Mouse (Mus musculus) cerebellum, postnatal 10 days (tissue): Measurements from ENCODE around the gene Spock2.
"Not testable (repeated sequence)": the region's sequence is repeated elsewhere in the genome, so short reads cannot be mapped to it uniquely, and the experiment has no call there.

ENCODE experiments used
- DNase-seq, 2 experiments: peaks; one replicate each; pipeline ENCODE4 v3.0.0; 2021; ENCODE audit warnings: mixed read lengths in 2 of 2

Gene Spock2

DNA sequence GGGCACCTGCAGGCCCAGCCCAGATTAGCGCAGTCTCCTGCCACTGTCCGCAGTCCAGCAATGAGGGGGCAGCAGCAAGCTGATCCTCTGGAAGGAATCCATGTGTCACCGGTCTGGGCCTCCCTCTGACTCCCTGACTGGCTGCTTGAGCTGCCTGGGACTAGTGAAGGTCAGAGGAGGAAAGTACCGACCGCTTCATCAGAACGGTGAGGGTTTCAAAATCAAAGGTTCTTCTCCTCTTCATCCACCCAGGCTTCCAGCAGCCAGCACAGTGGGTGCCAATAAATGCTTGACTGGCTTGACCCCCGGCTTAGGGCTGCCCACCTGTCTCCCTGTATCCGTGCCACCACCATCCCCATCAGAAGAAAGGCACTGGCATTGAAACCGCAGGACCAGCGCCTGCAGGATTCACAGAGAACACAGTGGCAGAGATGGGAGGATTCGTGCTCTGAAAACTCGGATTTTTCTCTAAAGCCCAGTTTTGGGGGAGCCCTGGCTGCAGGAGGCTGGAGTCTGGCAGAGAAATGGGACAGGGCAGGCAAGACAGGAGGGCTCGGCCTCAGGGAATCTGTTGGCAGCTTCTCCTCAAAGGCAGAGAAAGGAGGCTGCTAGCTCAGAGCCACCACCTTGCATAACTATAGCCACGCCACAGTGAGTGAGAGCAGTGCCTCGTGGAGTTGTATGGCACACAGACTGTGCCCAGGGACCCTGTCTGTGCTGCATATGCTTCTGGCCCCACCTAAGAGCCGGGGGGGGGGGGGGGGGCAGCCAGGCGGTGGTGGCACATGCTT lies 2.5 kb downstream of the Spock2 start:
- DNase-seq: peak; percentile 75 to 85

DNA sequence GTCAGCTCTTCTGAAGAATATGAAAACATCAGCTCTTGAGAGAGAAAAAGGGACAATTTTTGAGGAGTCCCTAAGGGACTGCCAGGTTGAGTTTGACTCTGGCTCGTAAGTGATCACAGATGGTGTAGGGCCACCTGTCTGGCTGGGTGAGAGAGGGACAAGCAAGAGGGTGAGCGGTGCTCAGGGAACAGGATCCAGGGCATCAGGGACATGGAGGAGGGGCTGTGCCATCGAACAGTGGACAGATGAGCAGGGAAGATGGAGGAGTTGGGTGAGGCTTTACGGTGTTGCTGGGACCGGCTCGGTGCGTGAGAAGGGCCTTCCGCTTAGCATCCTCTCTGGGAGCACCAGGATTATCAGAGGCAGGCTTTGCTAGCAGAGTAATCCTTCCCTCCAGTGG lies 3.3 kb downstream of the Spock2 start:
- DNase-seq: peak in 1 of 2 experiments; percentile 44

DNA sequence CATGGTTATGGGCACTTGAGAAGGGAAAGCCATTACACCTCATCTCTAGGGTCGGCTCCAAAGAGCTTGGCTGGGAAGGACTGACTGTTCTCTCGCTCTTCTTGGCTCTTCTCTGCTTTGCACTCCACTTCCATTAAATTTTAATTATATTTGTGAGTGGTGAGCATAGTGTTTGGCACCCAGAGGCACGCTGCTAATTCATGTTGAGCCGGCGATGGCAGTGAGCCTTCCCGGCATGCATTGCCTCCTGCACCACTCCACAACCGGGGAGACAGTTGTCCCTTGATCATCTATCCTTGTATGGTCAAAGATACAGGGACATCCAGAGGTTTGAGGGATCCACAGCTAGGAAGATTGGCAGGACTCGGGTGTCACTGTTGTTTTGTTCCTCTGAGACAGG lies 4.0 kb downstream of the Spock2 start:
- DNase-seq: peak; percentile 36 to 48

DNA sequence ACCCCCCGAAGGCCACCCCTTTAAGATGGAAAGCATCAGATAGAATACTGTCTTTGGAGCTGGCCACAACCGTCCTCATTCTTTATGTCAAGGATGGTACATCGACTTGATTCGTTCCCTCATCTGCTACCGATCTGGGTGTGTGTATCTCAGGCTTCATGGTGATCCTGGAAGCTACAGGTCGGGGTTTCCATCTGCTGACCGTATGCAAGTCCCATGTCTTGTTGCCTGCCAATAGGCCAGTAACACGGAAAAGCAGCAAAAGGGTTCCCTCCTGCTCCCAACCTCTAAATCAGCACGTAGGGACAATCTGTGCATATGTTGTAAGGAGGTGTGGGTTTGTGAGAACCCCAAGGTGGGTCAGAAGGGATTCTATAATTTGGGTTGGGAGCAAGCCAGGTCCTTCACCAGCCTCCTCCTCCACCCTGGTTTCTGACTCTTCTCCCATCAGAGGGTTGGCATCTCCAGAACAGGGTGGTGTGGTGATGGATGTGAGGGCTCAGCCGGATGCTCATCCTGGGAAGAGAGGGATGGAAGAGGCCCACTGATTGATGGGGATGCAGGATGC lies 5.0 kb downstream of the Spock2 start:
- DNase-seq: peak in 1 of 2 experiments; percentile 23

DNA sequence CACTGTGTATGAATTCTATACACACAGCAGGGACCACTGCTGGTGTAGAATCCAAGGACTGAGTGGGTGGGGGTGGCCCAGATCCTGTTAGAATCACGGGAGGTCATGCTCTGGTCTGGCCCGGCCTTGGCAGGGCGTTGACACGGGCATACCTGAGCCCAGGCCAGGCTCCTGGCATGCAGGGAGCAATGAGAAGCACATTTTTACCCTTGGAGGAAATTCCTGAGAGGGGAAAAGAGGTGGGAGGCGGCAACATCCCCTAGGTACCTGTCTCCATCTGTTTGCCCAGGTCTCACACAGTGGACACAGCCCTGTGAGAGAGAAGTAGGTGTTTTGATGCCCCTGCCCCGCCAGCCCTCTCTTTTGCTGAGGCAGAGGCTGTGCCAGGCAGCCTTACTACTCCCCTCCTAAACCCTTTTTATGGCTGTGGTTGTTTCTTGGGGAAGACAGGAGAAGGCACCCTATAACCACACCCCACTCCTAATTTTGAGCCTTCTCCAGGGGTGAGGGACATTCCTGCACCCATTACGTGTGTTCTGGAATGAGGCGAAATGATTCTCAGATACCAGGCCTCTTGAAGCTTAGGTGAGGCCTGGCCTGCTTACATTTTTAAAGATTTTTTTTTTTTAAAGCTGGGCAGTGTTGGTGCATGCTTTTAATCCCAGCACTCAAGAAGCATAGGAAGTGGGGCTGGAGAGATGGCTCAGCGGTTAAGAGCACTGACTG lies 8.1 kb downstream of the Spock2 start:
- DNase-seq: no peak

DNA sequence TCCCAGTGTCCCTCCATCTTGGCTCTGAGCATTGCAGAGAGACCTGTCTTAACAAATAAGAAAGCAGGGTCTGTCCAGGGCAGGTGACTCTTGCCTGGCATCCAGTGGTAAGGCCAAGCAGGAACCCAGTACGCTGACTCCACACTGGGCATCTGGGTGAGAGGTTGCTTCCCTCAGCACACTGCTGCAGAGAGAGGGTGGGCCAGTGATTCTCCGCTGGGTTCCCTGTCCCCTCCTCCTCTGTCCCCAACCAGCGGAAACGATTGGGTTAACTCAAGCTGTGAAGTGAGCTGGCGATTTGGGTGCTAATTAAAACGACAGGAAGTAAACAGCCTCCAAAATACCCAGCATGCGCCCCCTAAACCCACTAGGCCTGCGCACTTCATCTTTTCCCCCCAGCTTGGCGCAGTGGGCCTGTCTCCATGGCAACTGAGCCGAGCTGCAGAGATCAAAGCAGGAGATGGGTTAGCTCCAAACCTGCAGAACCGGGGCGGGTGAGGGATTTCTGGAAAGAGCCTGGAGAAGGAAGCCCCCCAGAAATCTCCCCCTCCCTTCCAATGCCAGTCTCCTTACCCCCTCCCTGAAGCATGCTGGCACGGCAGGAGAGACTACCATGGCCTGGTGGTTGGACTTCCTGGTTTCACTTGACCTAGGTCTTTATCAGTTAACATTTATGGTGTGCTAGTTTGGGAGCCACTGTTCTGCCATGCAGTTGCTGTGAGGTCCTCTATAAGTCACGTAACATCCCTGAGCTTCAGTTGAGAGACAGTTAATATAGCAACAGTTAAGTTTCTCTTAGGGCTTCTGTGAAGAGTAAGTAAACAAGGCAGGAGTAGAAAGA lies 9.5 kb downstream of the Spock2 start:
- DNase-seq: peak; percentile 87 to 93

DNA sequence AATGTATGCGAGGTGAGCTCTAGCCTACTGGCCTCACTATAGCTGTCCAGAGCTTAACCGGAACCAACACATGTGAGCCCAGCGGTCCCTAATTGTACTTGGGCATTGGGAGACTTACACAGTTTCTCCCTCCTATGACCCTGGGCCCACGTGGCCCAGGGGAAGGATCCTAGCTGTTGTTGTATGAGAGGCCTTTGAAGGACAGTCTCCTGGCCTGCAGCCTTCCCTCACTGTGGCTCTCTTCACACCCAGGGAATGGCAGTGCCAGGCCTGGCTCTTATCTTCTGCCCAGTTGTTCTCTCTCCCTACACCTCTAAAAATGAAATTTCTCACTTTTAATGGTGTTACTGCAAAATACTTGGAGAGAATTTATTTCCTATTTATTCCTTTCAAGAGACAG lies 11.0 kb downstream of the Spock2 start:
- DNase-seq: no peak

DNA sequence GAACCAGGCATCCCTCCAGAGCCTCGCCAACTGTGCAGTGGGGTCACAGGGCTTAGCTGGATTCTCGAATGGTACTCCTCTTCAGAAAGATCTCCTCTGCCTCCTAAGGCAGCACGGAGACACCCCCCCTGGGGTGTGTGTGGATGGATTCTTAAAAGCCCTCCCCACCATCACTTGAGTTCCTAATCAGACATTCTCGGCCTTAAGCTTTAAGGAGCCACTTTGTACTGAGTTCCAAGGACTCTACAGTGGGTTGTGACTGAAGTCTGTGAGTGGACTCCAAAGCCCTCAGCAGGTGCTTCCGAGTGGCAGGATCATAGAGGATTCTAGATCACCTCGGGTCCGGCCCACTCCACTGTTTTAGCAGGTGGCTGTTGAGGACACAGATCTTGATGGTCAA lies 12.4 kb downstream of the Spock2 start:
- DNase-seq: no peak

DNA sequence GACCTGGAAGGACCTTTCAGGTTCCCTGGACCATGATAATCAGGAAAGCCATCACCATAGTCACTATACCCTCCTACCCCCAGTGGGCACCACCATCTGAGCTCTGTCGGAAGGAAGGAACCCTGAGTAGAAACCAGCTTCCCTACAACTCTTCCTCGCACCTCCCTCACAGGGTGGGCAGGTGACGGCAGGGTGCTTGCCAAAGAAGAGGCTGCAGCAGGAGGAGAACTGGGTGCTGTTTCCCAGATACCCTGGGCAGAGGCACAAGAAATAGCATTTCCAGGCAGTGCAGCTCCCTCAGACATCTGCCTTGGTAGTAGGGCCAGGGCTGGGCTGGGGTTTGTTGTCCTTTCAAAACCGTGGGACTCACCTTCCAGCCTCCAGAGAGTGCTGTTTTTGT lies 14.6 kb downstream of the Spock2 start:
- DNase-seq: no peak

DNA sequence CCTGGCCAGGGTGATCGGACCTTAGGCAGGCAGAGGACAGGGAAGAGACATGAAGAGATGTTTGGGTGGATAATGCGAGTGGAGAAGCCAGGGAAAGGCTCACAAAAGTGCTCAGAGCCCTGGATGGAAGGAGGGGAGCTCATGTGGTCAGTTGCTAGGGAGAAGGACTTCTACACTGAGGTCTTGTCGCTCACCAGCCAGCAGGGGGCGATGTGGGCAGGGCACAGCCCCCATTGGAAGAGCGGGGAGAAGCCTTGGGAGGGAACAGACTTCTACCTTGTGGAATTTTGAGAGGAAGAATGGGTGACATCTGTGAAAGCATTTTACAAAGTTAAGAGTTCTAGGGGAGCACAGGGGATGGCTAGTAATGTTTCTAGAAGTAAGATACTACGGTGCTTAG lies 18.1 kb downstream of the Spock2 start:
- peak; percentile 60 to 67 for DNase-seq

DNA sequence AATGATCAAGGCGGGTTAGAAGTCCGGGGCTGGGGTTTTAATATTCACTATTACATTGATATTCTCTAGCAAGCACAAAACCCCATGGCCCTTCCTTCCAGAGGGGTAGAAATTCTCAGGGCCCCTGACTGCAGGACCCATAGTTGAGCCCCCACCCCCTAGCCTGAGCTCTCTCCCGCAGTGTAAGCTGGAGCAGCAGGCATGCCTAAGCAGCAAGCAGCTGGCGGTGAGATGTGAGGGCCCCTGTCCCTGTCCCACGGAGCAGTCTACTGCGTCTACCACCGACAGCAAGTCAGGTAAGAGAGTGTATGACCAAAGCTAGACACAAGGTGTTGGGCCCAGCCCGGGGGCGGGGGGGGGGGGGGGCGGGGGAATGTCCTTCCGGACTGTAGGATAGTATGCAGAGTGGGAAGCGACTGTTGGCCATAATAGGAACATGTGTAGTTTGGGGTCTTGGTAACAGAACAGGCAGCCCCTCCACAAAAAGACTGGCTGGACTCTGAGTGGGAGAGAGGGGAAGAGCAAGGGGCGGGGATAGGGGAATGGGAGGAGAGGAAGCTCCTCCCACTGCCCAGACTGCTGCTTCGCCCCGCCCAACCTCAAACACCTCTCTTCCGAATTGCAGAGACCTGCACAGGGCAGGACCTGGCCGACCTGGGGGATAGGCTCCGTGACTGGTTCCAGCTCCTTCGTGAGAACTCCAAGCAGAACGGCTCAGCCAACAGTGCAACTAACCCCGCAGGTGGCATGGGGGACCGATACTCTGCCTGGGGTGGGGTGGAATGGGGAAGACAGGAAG lies 19.7 kb downstream of the Spock2 start:
- no peak for DNase-seq

DNA sequence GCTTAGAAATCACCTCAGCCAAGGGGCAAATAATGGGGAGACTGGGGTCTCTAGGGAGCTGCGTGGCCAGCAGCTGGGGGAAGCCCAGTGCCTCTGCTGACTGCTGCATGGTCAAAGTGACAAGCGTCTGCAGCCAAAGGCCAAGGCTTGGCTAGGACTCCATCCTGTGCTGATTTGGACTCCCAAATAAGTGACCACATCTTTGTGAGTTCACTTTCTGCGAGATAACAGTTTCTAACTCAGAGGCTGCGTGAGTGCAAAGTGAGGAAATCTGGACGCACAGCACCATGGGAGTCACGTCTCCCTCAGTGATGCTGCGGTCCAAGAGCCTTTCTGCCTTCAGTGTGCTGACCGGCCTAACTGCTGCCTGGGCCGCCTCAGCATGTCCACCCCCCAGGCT lies 22.3 kb downstream of the Spock2 start:
- no peak for DNase-seq

DNA sequence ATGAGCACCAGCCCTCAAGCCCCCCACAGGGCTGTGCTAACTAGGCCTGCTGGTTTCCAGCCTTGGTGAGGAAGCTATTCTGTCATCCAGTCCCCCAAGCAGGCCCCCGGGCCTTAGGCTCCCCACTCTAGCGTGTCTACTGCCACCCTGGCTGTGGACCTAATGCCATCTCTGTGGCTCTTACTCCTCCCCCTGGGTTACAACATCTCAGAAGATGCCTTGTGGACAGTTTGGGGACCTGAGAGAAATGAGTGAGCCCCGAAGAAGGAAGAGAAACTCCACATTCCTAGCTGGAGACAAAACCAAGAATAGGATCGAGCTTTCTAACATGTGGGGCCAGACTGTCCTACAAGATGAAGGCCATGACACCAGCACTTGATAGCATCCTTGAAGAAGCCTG lies 24.5 kb downstream of the Spock2 start:
- DNase-seq: no peak

DNA sequence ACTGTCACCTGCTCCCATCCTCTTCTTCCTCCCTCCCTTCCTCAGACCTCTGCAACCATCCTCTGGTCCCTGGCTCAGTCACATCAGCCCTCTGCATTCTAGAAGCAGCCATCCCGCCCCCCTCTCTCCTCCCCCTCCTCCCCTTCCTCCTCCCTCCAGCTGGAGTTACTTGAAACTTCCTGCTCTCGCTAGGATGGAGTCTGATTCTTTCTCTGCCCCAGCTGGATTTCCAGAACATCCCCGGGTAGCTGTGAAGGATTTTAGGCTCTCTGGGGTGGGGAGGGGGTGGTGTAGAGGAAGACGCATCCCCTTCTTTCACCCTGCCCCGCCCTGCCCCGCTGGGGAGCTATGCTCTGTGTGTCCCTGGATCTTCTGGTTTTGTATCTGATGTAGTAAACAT lies 27.5 kb downstream of the Spock2 start:
- DNase-seq: no peak

DNA sequence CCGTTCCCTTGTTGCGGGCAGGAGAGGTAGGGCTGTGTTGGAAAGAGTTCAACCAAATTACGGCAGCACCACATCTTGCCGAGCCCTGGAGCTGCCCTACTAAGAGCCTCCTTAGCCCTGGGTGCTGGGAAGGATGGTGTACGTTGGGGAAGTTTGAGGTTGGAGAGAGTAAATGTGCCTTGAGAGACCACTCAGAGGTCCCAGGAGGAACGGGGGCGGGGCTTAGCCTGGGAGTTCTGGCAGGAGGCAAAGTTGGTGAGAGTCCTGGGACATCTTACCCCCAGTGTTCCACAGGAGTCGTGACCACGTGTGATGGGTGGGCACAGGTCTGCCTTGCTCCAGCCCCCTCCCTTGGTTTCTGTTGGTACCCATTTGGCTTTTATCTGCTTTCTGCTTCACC lies 28.2 kb downstream of the Spock2 start:
- DNase-seq: no peak

DNA sequence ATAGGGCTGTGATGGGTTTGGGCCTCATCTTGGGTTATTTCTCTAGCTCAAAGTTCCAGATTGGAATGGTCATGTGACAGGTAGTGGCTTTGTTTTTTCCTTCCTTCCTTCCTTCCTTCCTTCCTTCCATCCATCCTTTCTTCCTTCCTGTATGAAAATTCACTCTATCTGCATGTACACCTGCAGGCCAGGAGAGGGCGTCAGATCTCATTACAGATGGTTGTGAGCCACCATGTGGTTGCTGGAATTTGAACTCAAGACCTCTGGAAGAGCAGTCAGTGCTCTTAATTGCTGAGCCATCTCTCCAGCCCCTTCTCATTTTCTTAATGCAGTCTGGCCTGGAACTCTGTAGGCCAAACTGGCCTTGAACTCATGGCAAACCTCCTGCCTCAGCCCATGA lies 30.0 kb downstream of the Spock2 start:
- DNase-seq: not testable (repeated sequence)

DNA sequence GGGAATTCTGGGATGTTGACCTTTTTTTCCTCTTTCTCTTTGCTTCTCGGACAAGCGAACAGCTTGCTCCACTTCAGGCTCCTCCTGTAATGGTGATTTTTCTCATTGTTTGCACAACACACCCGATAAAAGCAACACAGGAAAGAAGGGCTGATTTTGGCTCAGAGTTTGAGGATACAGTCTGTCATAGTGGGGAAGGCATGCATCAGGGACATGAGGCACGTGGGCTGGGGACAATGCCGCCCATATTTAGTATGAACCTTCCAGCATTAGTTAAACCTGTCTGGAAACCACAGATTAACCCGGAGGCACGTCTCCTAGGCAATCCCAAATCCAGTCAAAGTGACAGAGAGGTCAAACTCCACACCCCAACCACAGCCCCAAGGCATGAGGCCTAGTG lies 30.9 kb downstream of the Spock2 start:
- DNase-seq: no peak

DNA sequence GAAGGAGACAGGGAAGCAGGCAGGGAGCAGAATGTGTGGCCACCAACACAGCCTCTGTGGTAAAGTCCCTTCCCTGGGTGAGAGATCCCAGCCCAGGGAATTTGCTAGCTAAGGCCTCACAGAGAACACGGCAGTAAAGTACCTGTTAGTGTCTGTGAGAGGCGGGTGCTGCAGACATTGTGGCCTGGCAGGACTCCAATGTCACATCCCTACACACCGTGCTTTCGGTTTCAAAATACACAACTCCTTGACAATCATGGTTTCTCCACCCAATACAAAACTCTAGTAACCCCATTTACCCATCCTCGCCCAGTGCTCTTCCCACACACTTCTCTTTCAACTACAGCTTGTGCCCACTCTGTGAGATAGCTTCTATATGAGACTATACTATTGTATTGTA lies 32.7 kb downstream of the Spock2 start:
- no peak for DNase-seq

DNA sequence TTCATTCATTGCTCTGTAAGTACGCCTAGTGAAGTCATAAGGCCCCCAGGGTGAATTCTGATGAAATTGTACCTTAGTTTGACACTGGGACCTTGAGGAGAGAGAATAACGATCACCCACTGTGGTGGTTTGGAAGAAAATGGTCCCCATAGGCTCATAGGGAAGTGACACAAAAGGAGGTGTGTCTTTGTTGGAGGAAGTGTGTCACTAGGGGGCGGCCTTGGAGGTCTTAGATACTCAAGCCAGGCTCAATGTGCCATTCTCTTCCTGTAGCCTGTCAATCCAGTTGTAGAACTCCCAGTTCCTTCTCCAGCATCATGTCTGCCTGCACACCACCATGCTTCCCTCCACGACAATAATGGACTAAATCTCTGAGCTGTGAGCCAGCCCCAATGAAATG lies 34.7 kb downstream of the Spock2 start:
- no peak for DNase-seq

DNA sequence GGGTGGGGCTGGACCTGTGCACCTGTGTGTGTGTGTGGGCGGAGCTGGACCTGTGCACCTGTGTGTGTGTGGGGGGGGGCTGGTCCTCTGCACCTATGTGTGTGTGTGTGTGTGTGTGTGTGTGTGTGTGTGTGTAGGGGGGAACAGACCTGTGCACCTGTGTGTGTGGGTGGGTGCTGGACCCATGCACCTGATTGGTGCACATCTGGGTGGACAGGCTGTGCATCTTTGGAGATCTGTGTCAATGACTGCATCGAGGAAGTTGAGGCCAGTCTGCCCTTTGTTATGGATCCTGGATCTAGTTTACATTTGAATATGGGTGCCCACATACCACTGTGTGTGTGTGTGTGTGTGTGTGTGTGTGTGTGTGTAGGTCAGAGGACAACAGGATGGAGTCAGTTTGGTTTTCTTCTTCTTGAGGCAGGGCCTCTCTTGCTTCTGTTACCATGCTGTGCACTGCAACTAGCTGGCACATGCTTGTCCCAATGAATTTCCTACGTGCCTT lies 35.7 kb downstream of the Spock2 start:
- DNase-seq: no peak

DNA sequence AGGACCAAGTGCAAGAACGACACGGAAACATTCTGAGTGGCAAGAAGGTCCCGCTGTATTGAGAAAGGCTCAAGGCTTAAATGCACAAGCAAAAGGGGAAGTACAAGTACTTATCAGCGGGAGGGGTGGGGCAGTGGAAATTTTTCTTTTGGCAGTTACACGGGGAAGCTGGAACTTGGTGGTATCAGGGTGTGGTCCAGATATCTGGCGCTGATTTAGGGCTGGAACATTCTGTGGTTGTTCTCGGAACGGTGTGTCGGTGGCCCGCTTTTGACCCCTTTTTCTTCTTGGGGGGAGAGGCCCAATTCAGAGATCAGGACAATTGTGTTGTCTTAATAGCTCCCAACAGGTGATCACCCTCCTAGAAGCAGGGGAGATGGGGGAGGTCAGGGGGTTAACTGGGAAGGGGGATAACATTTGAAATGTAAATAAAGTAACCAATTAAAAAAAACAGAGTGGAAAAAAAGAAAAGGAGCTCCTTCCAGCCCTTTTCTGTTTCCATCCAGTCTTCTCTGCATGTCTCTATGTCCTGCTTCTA lies 41.6 kb downstream of the Spock2 start:
- not testable (repeated sequence) for DNase-seq

DNA sequence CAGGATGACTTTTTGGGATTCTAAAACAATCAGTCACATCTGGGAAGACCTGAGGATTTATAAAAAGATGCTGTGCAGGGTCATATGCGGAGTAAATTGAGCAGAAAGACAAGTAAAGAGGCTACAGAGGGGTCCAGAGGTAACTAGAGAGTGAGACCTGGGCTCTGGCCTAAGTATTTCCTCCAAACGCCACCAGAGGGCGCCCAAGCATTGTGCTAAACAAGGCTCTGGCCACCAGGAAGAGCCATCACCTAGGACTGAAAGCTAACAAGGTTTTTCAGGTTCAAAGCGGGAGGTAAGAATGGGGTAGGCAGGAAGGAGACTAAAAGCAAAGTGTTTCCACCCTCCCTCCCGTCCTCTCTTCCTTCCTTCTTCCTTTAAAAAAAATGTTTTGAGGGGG lies 42.1 kb downstream of the Spock2 start:
- peak; percentile 92 to 93 for DNase-seq
